Mouse (Mus musculus) limb, embryonic 12.5 days (tissue): ENCODE results near the gene Gm5089. TPM values are rescaled to one million over a fixed set of nuclear protein-coding genes. Genes with fewer than 3 reads are reported as not detected.

Experiments used
- ATAC-seq: fragments of 200-750 bp; cut with Nextera tagmentation; 2 replicates; pipeline ENCODE4 v1.8.0; 2017; ENCODE audit warnings: low read depth, moderate TSS enrichment; ENCODE audit not compliant: insufficient number of reproducible peaks, insufficient read depth, low FRiP score, low TSS enrichment
- H3K27ac ChIP-seq: fragments of 300-500 bp; sonication (generic); 2 replicates; pipeline ENCODE4 v1.5.1; 2016; ENCODE audit warnings: mild to moderate bottlenecking, moderate library complexity
- H3K27me3 ChIP-seq: fragments of 300-500 bp; sonication (generic); 2 replicates; pipeline ENCODE4 v1.6.1; 2016; ENCODE audit warnings: mild to moderate bottlenecking, moderate library complexity
- H3K36me3 ChIP-seq: fragments of 300-500 bp; sonication (generic); 2 replicates; pipeline ENCODE4 v1.6.1; 2016; ENCODE audit warnings: mild to moderate bottlenecking, moderate library complexity
- H3K4me1 ChIP-seq: fragments of 300-500 bp; sonication (generic); replicated peaks from 2 replicates; pipeline ENCODE4 v1.6.1; 2016
- H3K4me2 ChIP-seq: fragments of 300-500 bp; sonication (generic); 2 replicates; pipeline ENCODE4 v1.6.1; 2016; ENCODE audit warnings: mild to moderate bottlenecking, moderate library complexity
- H3K4me3 ChIP-seq: fragments of 300-500 bp; sonication (generic); replicated peaks from 2 replicates; pipeline ENCODE4 v1.5.1; 2016; ENCODE audit warnings: mild to moderate bottlenecking
- H3K9ac ChIP-seq: fragments of 300-500 bp; sonication (generic); replicated peaks from 2 replicates; pipeline ENCODE4 v1.6.1; 2016; ENCODE audit warnings: mild to moderate bottlenecking, moderate library complexity
- H3K9me3 ChIP-seq: fragments of 300-500 bp; sonication (generic); 2 replicates; pipeline ENCODE4 v1.6.1; 2016; ENCODE audit warnings: mild to moderate bottlenecking, moderate library complexity
- WGBS: fragments of 180-500 bp; shearing (Covaris S2); methylation state at CpG from one replicate; pipeline ENCODE4 v1.1.7; 2016; 5-methylcytosine and 5-hydroxymethylcytosine counted together
- polyA plus RNA-seq: library from polyadenylated mRNA; unstranded; fragments of >200 nt; fragmentation: Nextera tagmentation; extraction: Ambion mirVana; gene quantifications from 2 replicates; pipeline ENCODE4 v1.2.1, GENCODE M21; 2016

Gene Gm5089
- polyA plus RNA-seq, 1 experiment from 2014 or later, result 0.23 TPM

DNA sequence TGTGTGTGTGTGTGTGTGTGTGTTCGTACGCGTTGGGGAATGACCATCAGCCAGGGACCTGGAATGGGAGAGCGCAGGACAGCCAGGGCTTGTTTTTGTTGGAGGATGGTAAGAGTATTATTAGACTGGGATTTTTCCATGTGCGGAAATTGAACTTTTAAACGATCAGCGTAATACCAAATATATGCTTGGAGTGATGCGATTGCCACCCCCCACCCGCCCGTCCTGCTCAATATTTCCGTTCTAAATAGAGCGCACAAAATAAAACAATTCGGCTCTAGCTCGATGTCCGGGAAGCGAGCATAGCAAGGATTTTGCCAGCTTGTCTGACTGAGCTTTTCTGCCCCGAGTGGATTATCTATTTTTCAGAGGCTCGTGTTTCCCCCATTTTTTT is 25.9 kb upstream of the Gm5089 start:
- WGBS, result under 1% methylated on average over 18 of the region's 18 CpGs
- peak overlapping the region; percentile 81 for H3K4me2 ChIP-seq
- no peaks in the 10 kb centered on the region for H3K9me3 ChIP-seq
- H3K27ac ChIP-seq, result peak overlapping the region; percentile 99
- peak overlapping the region; percentile 78 for H3K4me3 ChIP-seq
- H3K36me3 ChIP-seq, result no peaks in the 10 kb centered on the region; the same call in 1 of the 2 replicates
- peaks cover 43% of the 10 kb centered on the region for H3K4me1 ChIP-seq
- peaks cover 66% of the 10 kb centered on the region for H3K27me3 ChIP-seq
- H3K9ac ChIP-seq, result peak overlapping the region; percentile 96
- no peak for ATAC-seq

DNA sequence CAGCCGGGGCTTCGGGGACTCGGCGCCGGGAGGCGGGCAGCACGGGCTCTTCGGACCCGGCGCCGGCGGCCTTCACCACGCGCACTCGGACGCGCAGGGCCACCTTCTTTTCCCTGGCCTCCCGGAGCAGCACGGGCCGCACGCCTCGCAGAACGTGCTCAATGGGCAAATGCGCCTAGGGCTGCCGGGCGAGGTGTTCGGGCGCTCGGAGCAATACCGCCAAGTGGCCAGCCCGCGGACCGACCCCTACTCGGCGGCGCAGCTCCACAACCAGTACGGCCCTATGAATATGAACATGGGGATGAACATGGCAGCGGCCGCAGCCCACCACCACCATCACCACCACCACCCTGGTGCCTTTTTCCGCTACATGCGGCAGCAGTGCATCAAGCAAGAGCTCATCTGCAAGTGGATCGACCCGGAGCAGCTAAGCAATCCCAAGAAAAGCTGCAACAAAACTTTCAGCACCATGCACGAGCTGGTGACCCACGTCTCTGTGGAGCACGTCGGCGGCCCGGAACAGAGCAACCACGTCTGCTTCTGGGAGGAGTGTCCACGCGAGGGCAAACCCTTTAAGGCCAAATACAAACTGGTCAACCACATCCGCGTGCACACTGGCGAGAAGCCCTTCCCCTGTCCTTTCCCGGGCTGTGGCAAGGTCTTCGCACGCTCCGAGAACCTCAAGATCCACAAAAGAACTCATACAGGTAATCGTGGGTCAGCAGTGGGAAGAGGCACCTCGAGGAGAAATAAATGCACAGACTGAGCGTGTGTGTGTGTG is 25.3 kb upstream of the Gm5089 start:
- peaks cover 68% of the 10 kb centered on the region for H3K27me3 ChIP-seq
- H3K4me2 ChIP-seq, result peak overlapping the region; percentile 81
- H3K4me1 ChIP-seq, result peaks cover 43% of the 10 kb centered on the region
- under 1% methylated on average over 62 of the region's 62 CpGs for WGBS
- peak overlapping the region; percentile 78 for H3K4me3 ChIP-seq
- H3K36me3 ChIP-seq, result no peaks in the 10 kb centered on the region; the same call in 1 of the 2 replicates
- H3K9me3 ChIP-seq, result no peaks in the 10 kb centered on the region
- peak overlapping the region; percentile 99 for H3K27ac ChIP-seq
- H3K9ac ChIP-seq, result peak overlapping the region; percentile 96
- ATAC-seq, result no peak

DNA sequence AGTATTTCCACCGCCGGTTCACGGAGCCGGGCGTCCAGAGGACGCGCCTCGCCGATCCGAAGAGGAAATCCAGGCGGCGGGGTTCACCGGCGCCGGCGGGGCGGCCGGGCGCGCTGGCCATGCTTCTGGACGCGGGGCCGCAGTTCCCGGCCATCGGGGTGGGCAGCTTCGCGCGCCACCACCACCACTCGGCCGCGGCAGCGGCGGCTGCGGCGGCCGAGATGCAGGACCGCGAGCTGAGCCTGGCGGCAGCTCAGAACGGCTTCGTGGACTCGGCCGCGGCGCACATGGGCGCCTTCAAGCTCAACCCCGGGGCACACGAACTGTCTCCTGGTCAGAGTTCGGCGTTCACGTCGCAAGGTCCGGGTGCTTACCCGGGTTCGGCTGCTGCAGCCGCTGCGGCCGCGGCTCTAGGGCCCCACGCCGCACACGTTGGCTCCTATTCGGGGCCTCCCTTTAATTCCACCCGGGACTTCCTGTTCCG is 24.7 kb upstream of the Gm5089 start:
- under 1% methylated on average over 65 of the region's 65 CpGs for WGBS
- no peaks in the 10 kb centered on the region for H3K9me3 ChIP-seq
- no peak for ATAC-seq
- peaks cover 38% of the 10 kb centered on the region for H3K4me1 ChIP-seq
- H3K27me3 ChIP-seq, result peaks cover 68% of the 10 kb centered on the region
- no peaks in the 10 kb centered on the region; the same call in 1 of the 2 replicates for H3K36me3 ChIP-seq
- peak overlapping the region; percentile 81 for H3K4me2 ChIP-seq
- H3K9ac ChIP-seq, result peak overlapping the region; percentile 96
- peak overlapping the region; percentile 99 for H3K27ac ChIP-seq
- H3K4me3 ChIP-seq, result peak overlapping the region; percentile 78

DNA sequence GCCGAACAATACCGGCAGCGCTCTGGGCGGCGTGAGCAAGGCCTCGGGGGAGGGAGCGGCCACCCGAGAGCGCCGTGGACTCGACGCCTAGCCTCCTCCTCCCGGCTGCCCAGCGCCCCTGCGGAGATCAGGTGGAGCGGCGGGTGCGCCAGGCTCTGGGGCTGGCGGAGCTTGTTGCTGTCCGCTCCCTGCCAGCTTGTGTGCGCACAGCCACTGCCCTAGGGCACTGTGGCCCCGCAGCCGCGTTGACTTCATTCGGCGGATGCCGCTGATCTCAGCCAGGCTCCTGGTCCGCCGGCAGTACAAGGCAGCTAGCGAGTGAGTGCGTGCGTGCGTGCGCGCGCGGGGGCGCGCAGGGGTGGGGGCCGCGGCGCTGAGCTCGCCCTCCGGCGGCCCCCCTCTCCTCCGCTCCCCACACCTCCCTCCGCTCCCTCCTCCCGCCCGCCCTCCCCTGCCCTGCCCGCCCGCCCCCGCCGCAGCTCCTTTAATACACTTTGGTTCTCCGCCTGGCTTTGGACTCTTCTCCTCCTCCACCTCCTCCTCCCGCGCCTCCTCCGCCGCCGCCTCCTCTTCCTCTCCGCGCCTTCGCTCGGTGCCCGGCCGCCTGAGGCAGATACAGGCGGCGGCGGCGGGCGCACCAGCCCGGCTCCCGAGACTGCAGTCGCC is 24.1 kb upstream of the Gm5089 start, which contains the start of gene Zic2:
Gene Zic2 (plus strand): TSS at position 545 of the 666 bp plus-strand sequence.
- H3K4me3 ChIP-seq, result peak within 1 kb of the TSS; percentile 78
- peak; percentile 64 for ATAC-seq
- no peaks in the 10 kb centered on the region; the same call in 1 of the 2 replicates for H3K36me3 ChIP-seq
- H3K27me3 ChIP-seq, result peaks cover 63% of the 10 kb centered on the region
- peak within 1 kb of the TSS; percentile 96 for H3K9ac ChIP-seq
- no peaks in the 10 kb centered on the region for H3K9me3 ChIP-seq
- H3K4me2 ChIP-seq, result peak within 1 kb of the TSS; percentile 81
- WGBS, result under 1% methylated on average over 52 of the region's 73 CpGs
- H3K4me1 ChIP-seq, result peaks cover 35% of the 10 kb centered on the region
- peak within 1 kb of the TSS; percentile 99 for H3K27ac ChIP-seq

DNA sequence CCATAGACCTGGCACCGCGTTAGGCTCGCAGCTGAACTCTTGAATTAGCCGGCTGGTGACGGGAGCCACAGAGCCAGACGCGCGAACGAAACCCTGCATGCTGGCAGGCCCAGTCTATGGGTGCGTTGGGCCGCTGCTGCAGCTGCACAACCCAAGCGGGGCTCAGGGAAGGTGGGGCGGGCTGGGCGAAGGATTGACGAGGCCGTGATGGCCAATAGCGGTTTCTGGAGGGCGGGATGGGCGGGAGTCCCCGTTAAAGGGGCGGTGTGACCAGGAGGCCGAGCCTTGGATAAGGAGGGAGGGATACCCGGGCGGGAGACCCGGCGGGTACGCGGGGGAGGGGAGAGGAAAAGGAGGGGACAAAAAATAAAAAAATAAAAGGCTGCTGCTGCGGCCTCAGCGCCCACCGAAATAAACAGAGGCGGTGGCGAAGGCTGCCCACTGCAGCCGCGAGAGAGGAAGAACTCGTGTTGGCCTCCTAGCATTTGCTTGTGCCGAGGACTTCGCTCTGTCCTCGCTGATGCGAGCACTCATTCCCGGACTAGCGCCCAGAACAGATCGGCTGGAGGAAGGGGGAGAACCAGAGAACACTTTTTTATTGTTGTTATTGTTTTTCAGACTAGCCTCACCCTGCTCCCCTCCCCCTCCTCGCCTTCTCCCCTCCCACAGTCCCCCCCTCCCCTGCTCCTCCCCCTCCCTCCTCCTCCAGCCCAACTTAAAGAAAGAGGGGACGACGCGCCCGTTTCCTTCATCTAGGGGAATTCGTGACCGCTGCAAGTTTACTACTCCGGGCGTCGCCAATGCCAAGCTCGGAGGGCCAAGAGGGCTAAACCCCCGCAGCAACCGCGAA is 23.4 kb upstream of the Gm5089 start:
- H3K4me1 ChIP-seq, result peaks cover 39% of the 10 kb centered on the region
- peak overlapping the region; percentile 99 for H3K27ac ChIP-seq
- H3K36me3 ChIP-seq, result no peaks in the 10 kb centered on the region; the same call in 1 of the 2 replicates
- peaks cover 65% of the 10 kb centered on the region for H3K27me3 ChIP-seq
- H3K9ac ChIP-seq, result peak overlapping the region; percentile 96
- H3K4me3 ChIP-seq, result peak overlapping the region; percentile 78
- ATAC-seq, result peak; percentile 85
- H3K4me2 ChIP-seq, result peak overlapping the region; percentile 81
- WGBS, result under 1% methylated on average over 56 of the region's 57 CpGs
- H3K9me3 ChIP-seq, result no peaks in the 10 kb centered on the region

DNA sequence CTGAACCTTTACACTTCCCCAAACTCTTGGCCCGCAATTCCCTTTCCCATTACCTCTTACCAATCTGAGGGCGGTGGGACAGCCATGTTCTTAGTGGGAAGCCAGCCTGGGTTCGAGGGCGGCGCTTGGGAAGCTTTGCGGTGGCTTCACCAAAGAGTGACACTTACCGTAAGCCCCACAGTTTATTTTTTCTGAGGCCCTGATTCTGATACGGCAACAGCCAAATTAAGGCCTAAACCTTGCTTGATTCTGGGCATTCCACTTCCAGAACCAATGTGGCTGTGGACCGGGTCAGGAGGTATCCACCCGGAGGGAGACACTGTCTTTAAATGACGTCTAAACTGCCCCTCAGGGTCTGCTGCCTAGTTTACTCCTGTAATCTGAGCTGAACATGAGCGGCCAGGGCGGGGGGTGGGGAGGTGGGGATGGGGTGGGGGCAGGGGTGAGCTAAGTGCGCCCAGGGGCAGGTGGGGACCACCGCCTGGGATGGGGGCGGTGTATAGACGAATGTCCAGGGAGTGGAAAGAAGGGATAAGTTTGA is 22.4 kb upstream of the Gm5089 start:
- Histone ChIP-seq H3K4me1 (peaks cover 41% of the 10 kb centered on the region), H3K27ac (peak overlapping the region; percentile 99), H3K9ac (no peak overlapping the region; the same call in 1 of the 2 replicates), H3K9me3 (no peaks in the 10 kb centered on the region), H3K36me3 (no peaks in the 10 kb centered on the region), H3K4me3 (peak overlapping the region; percentile 78), H3K27me3 (peaks cover 67% of the 10 kb centered on the region), H3K4me2 (peak overlapping the region; percentile 81)
- ATAC-seq, result peak; percentile 4; the same call in 1 of the 2 replicates
- under 1% methylated on average over 17 of the region's 17 CpGs for WGBS

DNA sequence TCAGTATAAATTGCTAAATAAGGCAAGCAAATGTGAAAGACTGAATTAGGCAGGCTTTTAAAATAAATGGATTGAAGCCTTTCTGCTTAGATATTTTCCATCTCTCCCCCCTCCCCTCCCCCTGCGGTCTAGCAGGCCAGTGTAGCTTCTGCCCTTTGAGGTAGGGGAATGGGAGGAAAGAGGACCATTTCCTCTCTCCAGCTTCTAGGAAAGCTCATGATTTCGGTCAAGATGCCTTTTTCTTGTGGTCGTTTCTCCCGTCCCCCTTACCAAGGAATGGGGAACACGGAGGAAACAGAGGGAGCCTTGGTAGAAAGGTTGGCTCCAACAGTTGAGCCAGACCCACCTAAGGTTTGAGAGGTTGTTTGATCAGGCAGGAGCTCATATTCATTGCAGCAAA is 21.7 kb upstream of the Gm5089 start:
- Histone ChIP-seq H3K4me1 (peaks cover 41% of the 10 kb centered on the region), H3K4me2 (peak overlapping the region; percentile 81), H3K4me3 (peak overlapping the region; percentile 78), H3K27me3 (peaks cover 69% of the 10 kb centered on the region), H3K27ac (no peak overlapping the region), H3K9ac (no peak overlapping the region), H3K36me3 (no peaks in the 10 kb centered on the region), H3K9me3 (no peaks in the 10 kb centered on the region)
- ATAC-seq, result no peak
- WGBS, result 2% methylated on average over 5 of the region's 5 CpGs

DNA sequence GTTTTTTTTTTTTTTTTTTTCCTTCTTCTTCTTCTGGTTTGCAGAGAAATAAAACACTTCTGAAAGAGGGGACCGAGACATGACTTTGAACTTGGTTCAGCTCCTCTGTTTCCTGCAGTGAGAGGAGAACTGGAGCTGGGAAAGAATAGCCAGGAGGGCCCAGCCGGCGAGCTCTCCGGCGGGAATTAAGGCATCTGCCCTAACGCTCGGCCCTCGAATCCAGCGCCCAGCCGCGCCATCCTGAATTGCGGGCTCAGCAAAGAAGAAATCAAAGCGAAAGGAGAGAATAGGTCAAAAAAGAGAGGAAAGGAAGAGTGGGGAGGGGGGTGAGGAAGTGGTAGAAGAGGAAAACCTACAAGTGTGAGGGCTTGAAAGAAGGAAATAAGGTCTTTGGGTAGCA is 21.2 kb upstream of the Gm5089 start:
- H3K27ac ChIP-seq, result peak overlapping the region; percentile 32; the same call in 1 of the 2 replicates
- no peaks in the 10 kb centered on the region for H3K36me3 ChIP-seq
- 0 out of 2 replicates have a peak overlapping the region, but pooled peaks have one; percentile 16 for H3K4me3 ChIP-seq
- 1% methylated on average over 13 of the region's 13 CpGs for WGBS
- peaks cover 70% of the 10 kb centered on the region for H3K27me3 ChIP-seq
- peaks cover 41% of the 10 kb centered on the region for H3K4me1 ChIP-seq
- H3K9ac ChIP-seq, result peak overlapping the region; percentile 46; the same call in 1 of the 2 replicates
- H3K9me3 ChIP-seq, result no peaks in the 10 kb centered on the region
- peak overlapping the region; percentile 81 for H3K4me2 ChIP-seq
- no peak for ATAC-seq

DNA sequence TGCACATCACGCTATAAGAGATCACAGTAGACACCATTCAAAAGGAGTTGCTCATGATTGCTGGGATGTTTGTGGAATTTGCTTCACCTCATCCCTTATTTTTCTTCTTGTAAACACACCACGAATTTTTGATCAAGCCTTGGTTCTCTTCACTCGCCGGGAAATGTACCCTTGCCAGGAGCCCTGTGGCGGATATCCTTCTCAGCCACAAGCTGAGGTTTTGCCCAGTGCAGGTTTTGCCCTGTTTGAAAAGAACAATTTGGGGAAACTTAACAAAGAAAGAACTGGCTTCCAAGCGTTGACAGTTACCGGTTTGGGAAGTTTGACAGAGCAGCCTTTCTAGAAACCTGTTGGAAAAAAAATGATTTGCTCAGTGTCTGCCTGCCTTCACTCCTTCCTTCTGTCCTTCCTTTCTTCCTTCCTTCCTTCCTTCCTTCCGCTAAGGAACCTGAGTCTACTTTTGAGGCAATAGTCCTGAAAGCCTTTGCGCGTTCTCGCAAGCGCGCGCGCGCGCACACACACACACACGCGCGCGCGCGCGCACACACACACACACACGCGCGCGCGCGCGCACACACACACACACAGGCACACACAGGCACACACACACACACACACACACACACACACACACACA is 20.7 kb upstream of the Gm5089 start:
- H3K9ac ChIP-seq, result no peak overlapping the region
- H3K36me3 ChIP-seq, result no peaks in the 10 kb centered on the region
- H3K4me1 ChIP-seq, result peaks cover 41% of the 10 kb centered on the region
- WGBS, result 20% methylated on average over 18 of the region's 31 CpGs
- ATAC-seq, result no peak
- peak overlapping the region; percentile 16; the same call in 1 of the 2 replicates for H3K4me3 ChIP-seq
- H3K4me2 ChIP-seq, result peak overlapping the region; percentile 81
- no peaks in the 10 kb centered on the region for H3K9me3 ChIP-seq
- no peak overlapping the region for H3K27ac ChIP-seq
- H3K27me3 ChIP-seq, result peaks cover 75% of the 10 kb centered on the region
